Mouse (Mus musculus) urinary bladder, postnatal 14 days (tissue): ENCODE results near the gene Adgrg3.
"Not testable (repeated sequence)": the region's sequence is repeated elsewhere in the genome, so short reads cannot be mapped to it uniquely, and the experiment has no call there.

Source experiments
- DNase-seq: peaks from one replicate; pipeline ENCODE4 v3.0.0; 2021; ENCODE audit warnings: low spot score

Gene Adgrg3

GRCm38 (mm10) chr8:95024387-95024786 lies 6.9 kb downstream of the Adgrg3 start:
- no peak for DNase-seq

GRCm38 (mm10) chr8:95025421-95025820 lies 7.9 kb downstream of the Adgrg3 start:
- peak; percentile 33 for DNase-seq

GRCm38 (mm10) chr8:95028391-95028790 lies 10.9 kb downstream of the Adgrg3 start:
- not testable (repeated sequence) for DNase-seq

- no peak for DNase-seq
These were observed 19.8 kb downstream of the Adgrg3 start for GRCm38 (mm10) chr8:95037106-95037925.

- DNase-seq: no peak
These were observed 24.6 kb downstream of the Adgrg3 start for GRCm38 (mm10) chr8:95041883-95042784.

GRCm38 (mm10) chr8:95044811-95045210 lies 27.3 kb downstream of the Adgrg3 start:
- DNase-seq: no peak

- DNase-seq: no peak
These were observed 29.5 kb downstream of the Adgrg3 start for GRCm38 (mm10) chr8:95046982-95047381.

- DNase-seq: no peak
These were observed 30.6 kb downstream of the Adgrg3 start for GRCm38 (mm10) chr8:95047884-95048680.

- DNase-seq: no peak
These were observed 32.1 kb downstream of the Adgrg3 start for GRCm38 (mm10) chr8:95049636-95050035.

GRCm38 (mm10) chr8:95054438-95054837 lies 36.9 kb downstream of the Adgrg3 start:
- no peak for DNase-seq

- DNase-seq: no peak
These were observed 37.5 kb downstream of the Adgrg3 start, which contains the start of gene Drc7 for GRCm38 (mm10) chr8:95054927-95055510. Drc7 (plus strand) TSS chr8:95055103.

- no peak for DNase-seq
These were observed 38.9 kb downstream of the Adgrg3 start for GRCm38 (mm10) chr8:95056414-95056813.

- no peak for DNase-seq
These were observed 41.2 kb downstream of the Adgrg3 start for GRCm38 (mm10) chr8:95058661-95059060.

- no peak for DNase-seq
These were observed 42.5 kb downstream of the Adgrg3 start for GRCm38 (mm10) chr8:95059812-95060533.

- no peak for DNase-seq
These were observed 47.0 kb downstream of the Adgrg3 start for GRCm38 (mm10) chr8:95064531-95064930.

GRCm38 (mm10) chr8:95067582-95067981 lies 50.1 kb downstream of the Adgrg3 start:
- DNase-seq: peak; percentile 60

GRCm38 (mm10) chr8:95075504-95075903 lies 58.0 kb downstream of the Adgrg3 start:
- DNase-seq: no peak

GRCm38 (mm10) chr8:95076151-95076550 lies 58.7 kb downstream of the Adgrg3 start:
- no peak for DNase-seq

- DNase-seq: no peak
These were observed 60.6 kb downstream of the Adgrg3 start for GRCm38 (mm10) chr8:95078055-95078454.

- no peak for DNase-seq
These were observed 61.8 kb downstream of the Adgrg3 start for GRCm38 (mm10) chr8:95079305-95079704.
